Mouse (Mus musculus) lung, postnatal 0 days (tissue): ENCODE measurements at regions not wholly inside any gene's neighbourhood (a gene's known extent, or its start where the extent isn't known, plus 50 kb on each side); places are given as distances from the start of the nearest gene placed in this dataset.

Experiments used
- CTCF ChIP-seq: IDR thresholded peaks from 2 replicates; pipeline ENCODE4 v1.5.1; 2016; ENCODE audit warnings: antibody characterized with exemption, mild to moderate bottlenecking
- EP300 ChIP-seq: IDR thresholded peaks from 2 replicates; pipeline ENCODE4 v1.6.1; 2016; ENCODE audit warnings: antibody characterized with exemption, mild to moderate bottlenecking, control low read depth

- no peak for TF ChIP-seq CTCF
- TF ChIP-seq EP300 = no peak
Observed at GRCm38 (mm10) chr10:8589871-8590533, 71.4 kb upstream of the Ust start.
